Mouse (Mus musculus) gastrocnemius, postnatal 4 days (tissue): Measurements from ENCODE around the gene Thoc6. TPM values are rescaled to one million over a fixed set of nuclear protein-coding genes. Genes with fewer than 3 reads are reported as not detected.

Experiments used
- DNase-seq, 2 experiments: peaks; one replicate each; pipeline ENCODE4 v3.0.0; 2021 to 2022; ENCODE audit warnings: low spot score in 2 of 2, mixed read lengths in 2 of 2
- total RNA-seq, 2 experiments: library from RNA; stranded (reverse); gene quantifications; 2 replicates each; pipeline ENCODE4 v1.2.3; 2021

Gene Thoc6
- total RNA-seq, 2 experiments from 2014 or later: 18.8 to 20.8 TPM

DNA sequence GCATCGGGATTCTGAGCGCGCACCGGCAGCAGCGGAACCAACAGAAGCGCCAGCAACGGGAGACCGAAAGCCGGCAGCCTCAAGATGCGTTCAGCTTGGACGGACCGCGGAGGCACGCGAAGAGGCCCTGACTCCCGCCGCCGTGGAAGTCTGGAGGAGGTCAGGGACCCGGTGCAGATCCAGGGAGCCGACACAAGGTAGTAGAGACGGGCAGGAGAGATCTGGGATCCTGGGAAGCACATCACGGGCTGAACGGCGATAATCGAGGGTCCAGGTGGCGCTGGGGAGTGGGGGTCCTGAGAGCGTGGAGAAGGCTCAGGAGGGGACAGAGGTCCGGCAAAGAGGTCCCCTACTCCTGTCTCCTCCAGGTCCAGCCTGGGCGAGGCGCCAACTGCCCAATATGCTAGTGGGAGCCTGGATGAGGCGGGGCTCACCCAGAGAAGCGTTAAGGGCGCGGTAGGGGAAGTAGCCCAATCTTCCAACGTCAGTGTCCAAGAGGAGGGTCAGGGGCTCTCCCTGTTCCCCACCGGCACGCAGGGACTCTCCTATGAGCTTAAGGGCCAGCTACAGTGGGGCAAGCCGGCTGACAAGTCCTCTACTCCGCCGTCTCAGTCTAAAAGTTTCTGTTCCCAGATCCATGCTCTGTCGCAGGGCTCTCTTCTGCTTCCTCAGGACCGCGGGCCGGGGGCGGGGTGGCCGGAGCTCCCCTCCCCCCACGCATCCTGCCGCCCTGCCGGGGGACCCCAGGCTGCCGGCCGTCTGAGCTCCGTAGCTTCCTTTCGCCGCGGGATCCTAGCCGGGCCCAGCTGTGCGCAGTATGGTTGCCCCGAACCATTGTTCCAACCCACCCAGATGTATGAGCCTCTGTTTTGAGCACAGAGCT, 28.8 kb downstream of the Thoc6 start, which contains the start of gene Mmp25:
Gene Mmp25 (minus strand): TSS at position 665 of the 883 bp plus-strand sequence.
- no peak for DNase-seq

- DNase-seq: no peak
Observed at GRCm38 (mm10) chr17:23631241-23631640, 42.4 kb downstream of the Thoc6 start.

DNA sequence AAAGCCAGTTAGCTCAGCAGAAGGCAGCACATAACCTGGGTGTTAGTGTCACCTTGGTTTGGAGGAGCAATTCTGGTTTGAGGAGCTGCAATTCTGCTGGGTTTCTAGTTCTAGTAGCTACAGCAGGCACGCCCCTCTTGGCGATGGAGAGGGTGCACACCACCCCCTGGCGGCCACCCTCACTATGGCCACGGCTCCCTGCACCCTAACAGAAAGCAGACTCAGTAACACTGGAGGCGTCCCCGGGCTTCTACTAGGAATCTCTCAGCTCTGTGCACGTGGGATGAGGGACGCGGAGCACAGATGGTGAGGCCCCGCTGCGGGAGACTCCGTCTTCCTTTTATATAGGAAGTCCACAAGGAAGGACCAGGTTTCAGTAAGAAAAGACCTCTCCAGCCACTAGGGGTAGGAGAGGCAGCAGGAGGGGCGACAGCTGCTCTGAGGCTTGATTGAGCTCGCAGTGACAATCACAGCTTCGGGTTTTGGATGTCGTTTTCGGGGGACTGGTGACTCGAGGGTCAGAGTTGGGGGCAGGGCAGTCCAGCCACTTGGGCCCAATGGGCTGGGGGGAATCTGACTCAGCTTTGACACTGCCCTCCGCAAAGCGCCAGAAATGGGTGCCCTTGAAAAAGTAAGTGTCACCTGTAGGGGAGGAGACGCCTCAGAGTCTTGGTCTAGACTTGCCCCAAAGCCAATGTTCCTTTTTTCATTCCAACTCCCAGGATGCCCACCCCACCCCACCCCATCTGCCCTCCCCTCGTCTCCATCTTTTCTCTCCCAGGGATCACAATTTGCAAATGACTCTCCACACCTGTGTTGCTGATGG, 43.3 kb downstream of the Thoc6 start:
- DNase-seq: peak; percentile 64 to 81

- DNase-seq: no peak
Observed at GRCm38 (mm10) chr17:23627813-23628212, 45.9 kb downstream of the Thoc6 start.

- no peak for DNase-seq
Observed at GRCm38 (mm10) chr17:23620351-23620750, 53.3 kb downstream of the Thoc6 start.

Other genes with a start within 250 kb of the Thoc6 start
- gene Vmn2r117, start 194.2 kb downstream of the Thoc6 start, total RNA-seq: not detected
- 1 to 10 TPM; 4.7 to 5.3 TPM for gene Zfp213, start 109.6 kb downstream of the Thoc6 start, total RNA-seq
- gene Zfp13, start 74.4 kb downstream of the Thoc6 start, total RNA-seq: 1 to 10 TPM; 8.3 to 9.9 TPM
- gene Zscan10, start 73.0 kb downstream of the Thoc6 start, total RNA-seq: not detected
- under 1 TPM; 0.70 to 0.71 TPM for gene Mmp25, start 28.6 kb downstream of the Thoc6 start, total RNA-seq
- gene Bicdl2, start 13.4 kb downstream of the Thoc6 start, total RNA-seq: not detected
- 100 to 1,000 TPM; 214 to 230 TPM for gene Hcfc1r1, start 286 bp downstream of the Thoc6 start, total RNA-seq
- gene Tnfrsf12a, start 3.6 kb upstream of the Thoc6 start, total RNA-seq: 10 to 100 TPM; 43.7 to 55.5 TPM
- not detected for gene Cldn6, start 5.4 kb upstream of the Thoc6 start, total RNA-seq
- gene Cldn9, start 10.1 kb upstream of the Thoc6 start, total RNA-seq: under 1 TPM; 0.61 to 0.91 TPM
- under 1 TPM; 0.26 to 0.66 TPM for gene 1520401A03Rik, start 48.9 kb upstream of the Thoc6 start, total RNA-seq
- gene Pkmyt1, start 52.5 kb upstream of the Thoc6 start, total RNA-seq: 10 to 100 TPM; 11.1 to 12.4 TPM
- gene Paqr4, start 67.0 kb upstream of the Thoc6 start, total RNA-seq: 10 to 100 TPM; 12.5 to 13.4 TPM
- gene Kremen2, start 72.0 kb upstream of the Thoc6 start, total RNA-seq: under 1 TPM; 0.13 to 0.20 TPM
- 10 to 100 TPM; 44.5 to 49.2 TPM for gene Flywch1, start 97.7 kb upstream of the Thoc6 start, total RNA-seq
- gene Flywch2, start 112.2 kb upstream of the Thoc6 start, total RNA-seq: 1 to 10 TPM; 5.6 to 6.0 TPM
- 100 to 1,000 TPM; 293 to 304 TPM for gene Srrm2, start 116.7 kb upstream of the Thoc6 start, total RNA-seq
- 100 to 1,000 TPM; 428 to 459 TPM for gene Elob, start 155.3 kb upstream of the Thoc6 start, total RNA-seq
- not detected for gene Prss33, start 162.2 kb upstream of the Thoc6 start, total RNA-seq
- gene Prss32, start 170.0 kb upstream of the Thoc6 start, total RNA-seq: not detected
- gene Prss41, start 170.3 kb upstream of the Thoc6 start, total RNA-seq: under 1 TPM in 1 of 2 experiments, not detected in 1; 0.18 TPM
- not detected for gene Prss21, start 194.2 kb upstream of the Thoc6 start, total RNA-seq
- not detected for gene Dcpp1, start 207.0 kb upstream of the Thoc6 start, total RNA-seq
- gene Dcpp2, start 207.0 kb upstream of the Thoc6 start, total RNA-seq: not detected
- not detected for gene Dcpp3, start 243.6 kb upstream of the Thoc6 start, total RNA-seq